Mouse (Mus musculus): ENCODE measurements around the gene Rpl31. TPM values are rescaled to one million over a fixed set of nuclear protein-coding genes. Genes with fewer than 3 reads are reported as not detected.

Rpl31 gene
- polyA plus RNA-seq, 1 experiment from 2014 or later, result 371 TPM

DNA sequence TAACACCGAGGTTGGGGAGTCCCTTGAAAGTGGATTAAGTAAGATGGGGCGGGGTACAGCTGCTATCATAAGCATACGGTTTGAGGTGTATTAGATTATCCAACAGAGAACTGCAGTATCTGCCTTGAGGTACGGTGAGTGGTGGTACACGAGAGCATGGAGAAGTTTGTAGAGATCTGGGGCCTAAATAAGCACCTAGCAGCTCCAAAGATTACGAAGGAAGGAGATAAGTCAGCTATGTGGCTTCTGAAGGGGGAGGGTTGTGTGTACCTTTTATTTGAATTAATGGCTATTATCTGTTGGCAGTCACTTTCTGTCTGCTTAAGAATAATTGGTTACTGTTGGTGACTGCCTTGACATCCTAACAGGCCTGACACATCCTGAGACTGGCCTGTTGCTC, 2.8 kb downstream of the Rpl31 start:
- no peaks in the 10 kb centered on the region for H3K9me3 ChIP-seq
- H3K27ac ChIP-seq (replicated peaks), result no peak overlapping the region
- ATAC-seq (ENCODE audit: low FRiP score, low read depth), result no peak
- H3K36me3 ChIP-seq, result peaks cover 55% of the 10 kb centered on the region
- H3K27me3 ChIP-seq, result no peaks in the 10 kb centered on the region
- H3K4me2 ChIP-seq (replicated peaks), result no peak overlapping the region
- no peak overlapping the region for H3K4me3 ChIP-seq
- H3K9ac ChIP-seq (replicated peaks), result no peak overlapping the region
- H3K4me1 ChIP-seq, result peaks cover 18% of the 10 kb centered on the region
- 87% methylated on average over 6 of the region's 6 CpGs for WGBS

DNA sequence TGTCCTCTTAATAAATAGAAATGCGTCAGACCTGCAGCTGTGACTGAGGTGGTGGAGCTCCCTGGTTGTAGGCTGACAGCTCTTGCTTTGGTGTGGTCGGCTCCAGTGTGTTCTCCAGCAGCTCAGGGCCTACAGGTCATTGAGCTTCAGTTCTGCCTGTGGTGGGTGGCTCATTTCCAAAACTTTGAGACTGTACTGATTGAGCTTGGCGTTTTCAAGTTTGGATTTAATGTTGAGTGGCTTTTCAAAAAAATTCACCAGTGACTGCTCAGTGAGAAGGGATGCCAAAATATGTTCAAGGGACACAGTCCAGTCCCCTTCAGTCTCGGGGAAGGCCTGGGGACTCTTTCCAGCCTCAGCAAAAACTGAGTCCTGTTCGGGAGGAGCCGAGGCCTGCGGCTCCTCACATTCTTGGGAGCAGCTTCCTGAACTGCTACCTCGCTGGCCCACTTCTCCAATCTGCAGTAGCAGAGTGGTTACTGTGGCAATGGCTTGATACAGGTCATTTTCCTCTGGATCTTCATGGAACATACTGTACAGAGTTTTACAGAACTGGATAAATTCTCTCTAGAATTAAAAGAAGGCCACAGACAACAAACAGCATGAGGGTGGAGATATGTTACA, 4.7 kb downstream of the Rpl31 start:
- Histone ChIP-seq H3K4me1 (peaks cover 12% of the 10 kb centered on the region), H3K36me3 (peaks cover 61% of the 10 kb centered on the region), H3K9ac (replicated peaks) (no peak overlapping the region), H3K27ac (replicated peaks) (no peak overlapping the region), H3K27me3 (no peaks in the 10 kb centered on the region), H3K4me3 (no peak overlapping the region), H3K9me3 (no peaks in the 10 kb centered on the region), H3K4me2 (replicated peaks) (no peak overlapping the region)
- WGBS, result 85% methylated on average over 8 of the region's 8 CpGs
- ATAC-seq (ENCODE audit: low FRiP score, low read depth), result no peak

DNA sequence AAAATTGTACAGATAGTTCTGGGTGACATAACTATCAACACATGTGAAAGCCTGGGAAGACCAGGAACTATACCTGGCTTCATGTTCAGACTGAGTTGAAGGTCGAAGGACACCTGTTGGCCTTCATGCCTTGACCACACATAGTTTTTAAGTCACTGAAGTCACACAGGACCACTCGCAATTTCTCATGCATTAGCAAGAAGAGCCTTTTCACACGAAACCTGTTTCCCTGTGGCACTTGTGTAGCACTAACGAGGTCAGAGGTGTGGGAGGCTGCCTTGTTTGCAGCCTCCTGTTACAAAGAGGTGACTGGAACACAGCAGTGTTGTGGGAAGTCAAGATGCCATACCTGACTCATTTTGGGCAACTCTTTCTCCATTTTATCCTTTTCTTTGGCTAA, 5.7 kb downstream of the Rpl31 start:
- WGBS, result 75% methylated on average over 4 of the region's 4 CpGs
- no peak overlapping the region for H3K4me3 ChIP-seq
- no peaks in the 10 kb centered on the region for H3K9me3 ChIP-seq
- H3K9ac ChIP-seq (replicated peaks), result no peak overlapping the region
- no peak for ATAC-seq (ENCODE audit: low FRiP score, low read depth)
- no peaks in the 10 kb centered on the region for H3K27me3 ChIP-seq
- peaks cover 12% of the 10 kb centered on the region for H3K4me1 ChIP-seq
- H3K4me2 ChIP-seq (replicated peaks), result no peak overlapping the region
- H3K27ac ChIP-seq (replicated peaks), result no peak overlapping the region
- H3K36me3 ChIP-seq, result peaks cover 61% of the 10 kb centered on the region

DNA sequence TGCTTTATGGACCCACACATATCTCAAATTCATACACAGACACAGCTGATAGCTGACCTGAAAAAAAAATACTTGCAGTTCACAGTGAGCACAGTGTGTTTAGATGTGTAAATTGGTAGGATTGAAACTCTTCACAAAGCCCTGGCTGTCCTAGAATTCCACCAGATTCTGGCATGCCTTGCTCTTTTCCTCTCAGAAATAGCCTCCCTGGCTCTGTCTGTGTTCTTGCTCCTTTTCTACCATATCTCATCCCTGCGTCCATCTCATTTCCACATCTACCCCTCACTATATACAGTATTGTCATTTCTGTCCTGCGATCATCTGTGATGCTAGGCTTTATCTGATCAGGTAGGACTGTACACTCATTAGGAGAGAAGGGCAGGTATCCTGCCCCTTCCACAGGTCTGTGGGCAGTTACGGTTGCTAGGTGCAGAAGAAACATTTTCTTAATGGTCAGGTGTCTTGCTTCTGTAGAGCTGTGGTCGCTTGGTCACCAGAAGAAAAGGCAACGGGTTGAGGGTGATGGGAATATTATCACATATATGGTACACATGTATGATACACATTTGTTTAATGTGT, 6.7 kb downstream of the Rpl31 start:
- H3K27ac ChIP-seq (replicated peaks), result no peak overlapping the region
- peaks cover 4% of the 10 kb centered on the region for H3K4me1 ChIP-seq
- 84% methylated on average over 5 of the region's 5 CpGs for WGBS
- no peak for ATAC-seq (ENCODE audit: low FRiP score, low read depth)
- no peaks in the 10 kb centered on the region for H3K9me3 ChIP-seq
- no peak overlapping the region for H3K4me3 ChIP-seq
- H3K9ac ChIP-seq (replicated peaks), result no peak overlapping the region
- no peak overlapping the region for H3K4me2 ChIP-seq (replicated peaks)
- no peaks in the 10 kb centered on the region for H3K27me3 ChIP-seq
- H3K36me3 ChIP-seq, result peaks cover 61% of the 10 kb centered on the region

DNA sequence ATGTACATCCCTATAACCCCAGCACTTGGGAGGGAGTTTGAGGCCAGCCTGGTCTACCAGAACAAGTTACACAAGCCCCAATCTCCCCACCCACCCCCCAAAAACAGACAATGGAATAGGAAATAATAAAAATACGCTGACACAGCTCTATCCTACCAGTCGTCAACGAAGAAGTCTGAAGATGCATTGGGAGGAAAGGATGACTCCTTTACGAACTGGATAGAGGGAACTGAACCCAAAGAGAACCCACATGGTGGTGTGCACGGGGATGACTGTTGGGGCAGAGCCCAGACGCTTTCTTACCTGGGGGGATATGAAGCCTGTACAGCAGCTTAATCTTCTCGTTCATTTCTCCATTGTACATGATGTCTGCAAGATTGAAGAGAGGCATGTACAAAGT, 8.5 kb downstream of the Rpl31 start:
- WGBS, result 91% methylated on average over 7 of the region's 7 CpGs
- ATAC-seq (ENCODE audit: low FRiP score, low read depth), result no peak
- H3K36me3 ChIP-seq, result peaks cover 46% of the 10 kb centered on the region

DNA sequence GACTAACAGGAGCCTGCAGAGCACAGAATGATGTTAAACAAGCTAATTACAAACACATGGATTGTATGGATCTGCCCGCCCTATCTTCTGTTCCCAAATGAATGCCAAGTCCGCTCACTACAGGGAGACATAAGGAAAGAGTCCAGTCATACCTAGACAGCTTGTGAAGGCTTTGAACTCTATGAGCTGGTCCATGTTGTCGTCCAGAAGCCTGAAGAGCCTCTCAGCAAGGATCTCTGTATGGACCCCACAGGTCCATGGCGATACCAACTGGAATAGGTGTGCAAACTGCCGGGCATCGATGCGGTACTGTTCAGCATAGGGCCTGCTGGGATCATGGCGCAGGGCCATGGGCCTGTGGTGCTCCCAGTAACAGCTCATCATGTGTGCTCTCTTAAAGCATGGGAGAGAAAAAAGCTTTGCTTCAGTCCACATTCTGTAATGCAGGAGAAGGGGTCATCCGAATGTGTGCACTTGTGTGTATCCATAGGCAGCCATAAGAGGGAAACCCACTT, 9.1 kb downstream of the Rpl31 start:
- Histone ChIP-seq H3K27ac (replicated peaks) (no peak overlapping the region), H3K27me3 (no peaks in the 10 kb centered on the region), H3K9ac (replicated peaks) (no peak overlapping the region), H3K4me1 (no peaks in the 10 kb centered on the region), H3K4me2 (replicated peaks) (no peak overlapping the region), H3K4me3 (no peak overlapping the region), H3K9me3 (no peaks in the 10 kb centered on the region), H3K36me3 (peaks cover 40% of the 10 kb centered on the region)
- no peak for ATAC-seq (ENCODE audit: low FRiP score, low read depth)
- WGBS, result 95% methylated on average over 9 of the region's 9 CpGs

More for the DNA sequence above, 8.5 kb downstream of the Rpl31 start:
- Histone ChIP-seq H3K27me3 (no peaks in the 10 kb centered on the region), H3K27ac (replicated peaks) (no peak overlapping the region), H3K4me2 (replicated peaks) (no peak overlapping the region), H3K4me3 (no peak overlapping the region), H3K4me1 (no peaks in the 10 kb centered on the region), H3K9me3 (no peaks in the 10 kb centered on the region), H3K9ac (replicated peaks) (no peak overlapping the region)

DNA sequence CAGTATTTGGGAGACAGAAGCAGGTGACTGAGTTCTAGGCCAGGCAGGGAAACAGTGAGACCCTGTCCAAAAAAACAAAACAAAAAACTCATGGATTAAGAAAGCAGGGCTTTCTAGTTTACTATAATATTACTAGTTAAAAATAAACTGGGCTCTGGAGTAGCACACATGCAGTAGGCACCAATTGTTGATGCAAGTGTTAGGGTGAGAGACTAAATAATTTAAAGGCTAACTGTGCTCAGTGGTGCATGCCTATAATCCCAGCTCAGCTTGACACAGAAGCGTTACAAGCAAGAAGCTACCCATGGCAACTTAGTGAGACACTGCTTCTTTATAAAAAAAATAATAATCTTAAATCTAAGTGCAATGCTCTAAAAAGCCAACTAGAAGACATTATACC, 10.9 kb downstream of the Rpl31 start:
- WGBS, result 36% methylated on average over 1 of the region's 1 CpGs

DNA sequence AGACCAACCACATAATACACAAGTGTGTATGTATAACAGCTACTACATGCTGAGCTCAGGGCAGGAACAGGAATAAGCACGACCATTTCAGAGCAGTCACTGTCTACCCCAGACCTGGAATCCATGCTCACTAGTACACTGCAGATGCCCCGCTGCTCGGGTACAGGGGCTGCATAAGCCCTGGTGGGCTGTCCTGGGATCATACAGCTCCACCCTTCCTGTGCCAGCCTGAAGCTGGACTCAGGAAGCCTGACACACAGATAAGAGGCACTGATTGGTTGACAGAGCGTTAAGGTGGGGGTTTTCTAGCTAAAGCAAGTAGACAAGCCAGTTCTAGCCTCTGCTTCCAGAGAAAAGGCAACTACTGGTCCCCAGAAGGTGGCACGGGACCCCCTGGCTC, 11.4 kb downstream of the Rpl31 start:
- ATAC-seq (ENCODE audit: low FRiP score, low read depth), result no peak
- Histone ChIP-seq H3K9ac (replicated peaks) (no peak overlapping the region), H3K9me3 (no peaks in the 10 kb centered on the region), H3K4me2 (replicated peaks) (no peak overlapping the region), H3K4me3 (no peak overlapping the region), H3K36me3 (peaks cover 19% of the 10 kb centered on the region), H3K27ac (replicated peaks) (no peak overlapping the region), H3K4me1 (no peaks in the 10 kb centered on the region), H3K27me3 (no peaks in the 10 kb centered on the region)
- WGBS, result 74% methylated on average over 5 of the region's 5 CpGs

More for the DNA sequence above, 10.9 kb downstream of the Rpl31 start:
- no peak overlapping the region for H3K4me2 ChIP-seq (replicated peaks)
- H3K4me3 ChIP-seq, result no peak overlapping the region
- H3K27me3 ChIP-seq, result no peaks in the 10 kb centered on the region
- no peaks in the 10 kb centered on the region for H3K4me1 ChIP-seq
- no peak for ATAC-seq (ENCODE audit: low FRiP score, low read depth)
- H3K9me3 ChIP-seq, result no peaks in the 10 kb centered on the region
- H3K27ac ChIP-seq (replicated peaks), result no peak overlapping the region
- H3K9ac ChIP-seq (replicated peaks), result no peak overlapping the region
- peaks cover 23% of the 10 kb centered on the region for H3K36me3 ChIP-seq

DNA sequence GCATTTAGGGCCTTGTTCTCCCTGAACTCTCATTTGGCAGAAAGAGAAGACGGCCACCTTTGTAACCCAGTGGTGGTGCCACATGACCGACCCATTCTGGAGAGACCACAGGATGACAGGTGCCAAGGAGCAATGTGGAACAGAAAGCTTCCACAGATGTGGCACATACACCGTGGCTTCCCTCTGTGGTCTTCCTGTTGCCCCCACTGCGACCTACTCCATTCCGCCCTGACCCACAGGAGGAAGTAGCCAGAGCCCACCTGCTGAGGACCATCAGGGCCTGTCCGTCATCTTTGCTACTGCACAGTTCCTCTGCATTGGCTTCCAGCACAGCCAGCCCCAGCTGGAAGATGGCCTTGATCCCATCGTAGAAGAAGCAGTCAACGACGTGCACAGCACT, 13.4 kb downstream of the Rpl31 start:
- 86% methylated on average over 9 of the region's 9 CpGs for WGBS
- H3K9me3 ChIP-seq, result no peaks in the 10 kb centered on the region
- no peak for ATAC-seq (ENCODE audit: low FRiP score, low read depth)

DNA sequence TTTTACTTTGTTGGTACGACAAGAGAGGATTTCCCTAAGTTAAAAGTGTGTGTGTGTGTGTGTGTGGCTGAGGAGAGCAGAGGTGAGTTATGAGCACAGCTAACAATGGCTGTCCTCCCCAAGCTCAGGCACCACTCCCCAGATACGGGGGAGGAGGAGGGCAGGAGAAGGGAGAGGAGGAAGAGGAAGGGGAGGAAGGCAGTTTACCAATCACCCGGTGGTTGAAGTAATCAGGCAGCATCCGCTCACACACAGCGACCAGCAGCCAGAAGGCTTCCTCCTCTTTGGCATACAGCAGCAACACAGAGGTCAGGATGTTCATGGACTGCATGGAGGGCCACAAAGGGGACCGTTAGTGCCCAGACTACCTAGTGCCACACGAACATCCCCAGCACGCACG, 17.3 kb downstream of the Rpl31 start:
- no peak overlapping the region for H3K4me2 ChIP-seq (replicated peaks)
- no peaks in the 10 kb centered on the region for H3K9me3 ChIP-seq
- 86% methylated on average over 9 of the region's 9 CpGs for WGBS
- no peak overlapping the region for H3K4me3 ChIP-seq
- ATAC-seq (ENCODE audit: low FRiP score, low read depth), result no peak
- no peaks in the 10 kb centered on the region for H3K27me3 ChIP-seq
- H3K36me3 ChIP-seq, result 0 out of 2 replicates have a peak, but pooled peaks cover 4% of the 10 kb centered on the region
- no peaks in the 10 kb centered on the region for H3K4me1 ChIP-seq
- H3K27ac ChIP-seq (replicated peaks), result no peak overlapping the region
- no peak overlapping the region for H3K9ac ChIP-seq (replicated peaks)

More for the DNA sequence above, 13.4 kb downstream of the Rpl31 start:
- H3K36me3 ChIP-seq, result peaks cover 10% of the 10 kb centered on the region
- no peak overlapping the region for H3K9ac ChIP-seq (replicated peaks)
- H3K27me3 ChIP-seq, result no peaks in the 10 kb centered on the region
- no peaks in the 10 kb centered on the region for H3K4me1 ChIP-seq
- H3K4me2 ChIP-seq (replicated peaks), result no peak overlapping the region
- H3K4me3 ChIP-seq, result no peak overlapping the region
- no peak overlapping the region for H3K27ac ChIP-seq (replicated peaks)

DNA sequence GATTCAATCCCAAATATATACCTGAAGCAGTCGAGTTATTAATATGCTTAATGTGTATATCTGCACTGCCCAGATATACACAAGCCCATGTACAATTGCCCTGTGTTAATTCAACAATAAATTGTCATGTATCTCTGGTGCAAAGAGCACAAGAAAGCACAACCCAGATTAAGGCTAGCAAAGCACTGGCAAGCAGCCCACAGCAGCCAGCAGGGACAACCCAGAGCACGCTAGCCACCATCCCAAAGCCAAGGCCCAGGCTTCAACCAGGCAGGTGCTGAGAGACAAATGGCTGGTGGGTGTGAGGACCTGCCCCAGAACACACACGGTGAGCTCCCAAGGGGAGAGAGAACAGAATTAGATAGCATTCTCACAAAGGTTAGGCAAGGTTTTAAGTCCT, 18.8 kb downstream of the Rpl31 start:
- ATAC-seq (ENCODE audit: low FRiP score, low read depth), result no peak
- Histone ChIP-seq H3K27me3 (no peaks in the 10 kb centered on the region), H3K9me3 (no peaks in the 10 kb centered on the region), H3K36me3 (no peaks in the 10 kb centered on the region), H3K4me1 (no peaks in the 10 kb centered on the region), H3K9ac (replicated peaks) (no peak overlapping the region), H3K4me3 (no peak overlapping the region), H3K27ac (replicated peaks) (no peak overlapping the region), H3K4me2 (replicated peaks) (no peak overlapping the region)
- 91% methylated on average over 3 of the region's 3 CpGs for WGBS

DNA sequence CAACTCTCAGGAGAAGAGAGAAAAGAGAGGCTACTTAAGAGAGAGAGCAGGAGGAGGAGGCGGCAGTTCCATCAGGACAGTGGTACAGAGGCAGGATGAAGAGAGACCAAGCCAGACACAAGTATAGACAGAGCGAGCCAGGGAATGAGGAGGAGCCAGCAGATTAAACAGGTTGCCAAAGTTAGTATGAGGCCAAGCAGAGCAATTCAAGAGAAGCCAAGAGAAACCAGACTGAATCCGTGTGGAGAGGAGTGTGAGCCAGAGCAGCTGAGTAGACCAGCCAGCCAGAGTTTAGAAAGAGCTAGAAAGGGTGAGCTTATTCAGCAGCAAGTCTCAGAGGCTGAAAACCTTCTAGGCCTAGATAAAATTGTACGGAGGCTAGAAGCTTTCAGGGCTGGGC, 19.9 kb downstream of the Rpl31 start:
- Histone ChIP-seq H3K36me3 (no peaks in the 10 kb centered on the region), H3K9ac (replicated peaks) (no peak overlapping the region), H3K4me2 (replicated peaks) (no peak overlapping the region), H3K4me1 (no peaks in the 10 kb centered on the region), H3K27ac (replicated peaks) (no peak overlapping the region), H3K9me3 (no peaks in the 10 kb centered on the region), H3K27me3 (no peaks in the 10 kb centered on the region), H3K4me3 (no peak overlapping the region)
- 88% methylated on average over 4 of the region's 4 CpGs for WGBS
- ATAC-seq (ENCODE audit: low FRiP score, low read depth), result no peak

DNA sequence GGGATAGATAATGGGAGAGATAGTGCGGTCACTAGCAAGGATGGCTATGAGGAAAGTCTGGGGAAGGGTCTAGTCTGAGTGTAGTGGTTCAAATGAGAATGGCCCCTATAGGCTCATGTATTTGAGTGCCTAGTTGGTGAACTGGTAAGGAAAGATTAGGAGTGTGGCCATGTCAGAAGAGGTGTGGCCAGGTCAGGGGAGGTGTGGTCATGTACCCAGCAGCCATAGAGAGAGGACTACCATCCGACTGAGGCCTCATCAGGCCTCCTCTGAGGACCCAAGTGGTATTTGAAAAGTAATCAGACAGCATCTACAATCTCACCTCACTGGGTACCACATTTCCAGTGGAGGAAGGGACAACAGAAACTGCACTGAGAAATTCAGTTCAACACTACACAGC, 20.5 kb downstream of the Rpl31 start:
- no peaks in the 10 kb centered on the region for H3K36me3 ChIP-seq
- no peaks in the 10 kb centered on the region for H3K27me3 ChIP-seq
- no peak overlapping the region for H3K9ac ChIP-seq (replicated peaks)
- no peak overlapping the region for H3K4me2 ChIP-seq (replicated peaks)
- H3K27ac ChIP-seq (replicated peaks), result no peak overlapping the region
- no peaks in the 10 kb centered on the region for H3K4me1 ChIP-seq
- 89% methylated on average over 2 of the region's 2 CpGs for WGBS
- no peaks in the 10 kb centered on the region for H3K9me3 ChIP-seq
- no peak overlapping the region for H3K4me3 ChIP-seq
- no peak for ATAC-seq (ENCODE audit: low FRiP score, low read depth)
